Mouse (Mus musculus) midbrain, postnatal 0 days (tissue): ENCODE results near the gene Otoa. TPM values are rescaled to one million over a fixed set of nuclear protein-coding genes. Genes with fewer than 3 reads are reported as not detected.

Source experiments
- ATAC-seq: fragments of 200-750 bp; cut with Nextera tagmentation; 2 replicates; pipeline ENCODE4 v1.8.0; 2017; ENCODE audit warnings: moderate number of reproducible peaks, mild to moderate bottlenecking, moderate TSS enrichment, moderate library complexity; ENCODE audit not compliant: low FRiP score
- DNase-seq: peaks from one replicate; pipeline ENCODE4 v3.0.0-alpha.2; 2015; ENCODE audit warnings: low spot score
- H3K27ac ChIP-seq: fragments of 300-500 bp; sonication (generic); 2 replicates; pipeline ENCODE4 v1.5.1; 2014; ENCODE audit warnings: low read depth, mild to moderate bottlenecking, low read length, mixed read lengths
- H3K27me3 ChIP-seq: fragments of 300-500 bp; sonication (generic); 2 replicates; pipeline ENCODE4 v1.6.1; 2014; ENCODE audit warnings: low read length, control low read depth, mixed read lengths; ENCODE audit not compliant: insufficient read depth
- H3K36me3 ChIP-seq: fragments of 300-500 bp; sonication (generic); 2 replicates; pipeline ENCODE4 v1.6.1; 2014; ENCODE audit warnings: low read length, control low read depth, mixed read lengths; ENCODE audit not compliant: insufficient read depth
- H3K4me1 ChIP-seq: fragments of 300-500 bp; sonication (generic); 2 replicates; pipeline ENCODE4 v1.6.1; 2014; ENCODE audit warnings: mild to moderate bottlenecking, control low read depth, antibody characterized with exemption, low read length, mixed read lengths; ENCODE audit not compliant: insufficient read depth
- H3K4me2 ChIP-seq: fragments of 300-500 bp; sonication (generic); 2 replicates; pipeline ENCODE4 v1.6.1; 2014; ENCODE audit warnings: low read depth, mild to moderate bottlenecking, low read length, mixed read lengths; ENCODE audit not compliant: poor library complexity, severe bottlenecking
- H3K4me3 ChIP-seq: fragments of 300-500 bp; sonication (generic); 2 replicates; pipeline ENCODE4 v1.5.1; 2014; ENCODE audit warnings: low read depth, mild to moderate bottlenecking, low read length, moderate library complexity
- H3K9ac ChIP-seq: fragments of 300-500 bp; sonication (generic); replicated peaks from 2 replicates; pipeline ENCODE4 v1.6.1; 2014; ENCODE audit warnings: mild to moderate bottlenecking, low read length, moderate library complexity, mixed read lengths; ENCODE audit not compliant: poor library complexity, severe bottlenecking
- H3K9me3 ChIP-seq: fragments of 300-500 bp; sonication (generic); 2 replicates; pipeline ENCODE4 v1.6.1; 2016; ENCODE audit warnings: low read length, control low read depth
- CTCF ChIP-seq: IDR thresholded peaks from 2 replicates; pipeline ENCODE4 v1.5.1; 2016; ENCODE audit warnings: antibody characterized with exemption, mild to moderate bottlenecking
- WGBS: fragments of 180-500 bp; shearing (Covaris S2); extraction: QIAGEN DNeasy Blood & Tissue Kit; methylation state at CpG from one replicate; pipeline ENCODE4 v1.1.7; 2014; 5-methylcytosine and 5-hydroxymethylcytosine counted together
- polyA plus RNA-seq: library from polyadenylated mRNA; unstranded; fragments of >200 nt; fragmentation: Nextera tagmentation; extraction: Ambion mirVana; gene quantifications from 2 replicates; pipeline ENCODE4 v1.2.1, GENCODE M21; 2015
- total RNA-seq: library from RNA; depleted of rRNA; stranded (reverse); fragments of >200 nt; gene quantifications from 2 replicates; pipeline ENCODE4 v1.2.3, GENCODE M21; 2014; rRNA removed

Otoa gene
- total RNA-seq (0.47 TPM in 1 of 2 replicates, not detected in the other), polyA plus RNA-seq (0.23 and 0.42 TPM in 2 replicates)

- WGBS = 94% methylated on average over 4 of the region's 4 CpGs
- H3K4me2 ChIP-seq = no peak within 1 kb of the TSS
- no peaks in the 10 kb centered on the region for H3K9me3 ChIP-seq
- H3K4me3 ChIP-seq = no peak within 1 kb of the TSS
- no peak within 1 kb of the TSS for H3K9ac ChIP-seq
- ATAC-seq = no peak
- TF ChIP-seq CTCF = no peak
- H3K4me1 ChIP-seq = no peaks in the 10 kb centered on the region
- no peaks in the 10 kb centered on the region for H3K36me3 ChIP-seq
- no peak for DNase-seq
- no peak within 1 kb of the TSS for H3K27ac ChIP-seq
- H3K27me3 ChIP-seq = no peaks in the 10 kb centered on the region
Measured at GRCm38 (mm10) chr7:121081350-121081749, at the start of gene Otoa. Otoa (plus strand) TSS chr7:121081650.

- peak within 1 kb of the TSS; percentile 99 for H3K4me3 ChIP-seq
- 3% methylated on average over 33 of the region's 43 CpGs for WGBS
- peak; percentile 40 for TF ChIP-seq CTCF
Measured at GRCm38 (mm10) chr7:121033856-121034652, 47.4 kb upstream of the Otoa start, which contains the start of gene Mettl9. Mettl9 (plus strand) TSS chr7:121034445.

GRCm38 (mm10) chr7:121034701-121035141 lies 46.7 kb upstream of the Otoa start:
- ATAC-seq = peak; percentile 82
- DNase-seq = no peak
- peak overlapping the region; percentile 99 for H3K4me3 ChIP-seq
- peaks cover 6% of the 10 kb centered on the region; the same call in 1 of the 2 replicates for H3K4me1 ChIP-seq
- H3K27me3 ChIP-seq = peaks cover 3% of the 10 kb centered on the region; the same call in 1 of the 2 replicates
- TF ChIP-seq CTCF = no peak
- peak overlapping the region; percentile 95 for H3K27ac ChIP-seq
- peak overlapping the region; percentile 99 for H3K9ac ChIP-seq
- peak overlapping the region; percentile 71 for H3K4me2 ChIP-seq
- WGBS = 0% methylated on average over 5 of the region's 63 CpGs
- no peaks in the 10 kb centered on the region for H3K36me3 ChIP-seq
- H3K9me3 ChIP-seq = no peaks in the 10 kb centered on the region

More at GRCm38 (mm10) chr7:121033856-121034652, 47.4 kb upstream of the Otoa start, which contains the start of gene Mettl9:
- peaks cover 6% of the 10 kb centered on the region; the same call in 1 of the 2 replicates for H3K4me1 ChIP-seq
- peaks cover 3% of the 10 kb centered on the region; the same call in 1 of the 2 replicates for H3K27me3 ChIP-seq
- peak; percentile 97 for DNase-seq
- H3K9ac ChIP-seq = peak within 1 kb of the TSS; percentile 99
- ATAC-seq = peak; percentile 98
- H3K27ac ChIP-seq = peak within 1 kb of the TSS; percentile 95
- H3K9me3 ChIP-seq = no peaks in the 10 kb centered on the region
- H3K4me2 ChIP-seq = peak within 1 kb of the TSS; percentile 71
- no peaks in the 10 kb centered on the region for H3K36me3 ChIP-seq

GRCm38 (mm10) chr7:121035161-121035721 lies 46.2 kb upstream of the Otoa start:
- Histone ChIP-seq H3K4me2 (peak overlapping the region; percentile 71), H3K36me3 (no peaks in the 10 kb centered on the region), H3K27ac (peak overlapping the region; percentile 95), H3K4me1 (peaks cover 6% of the 10 kb centered on the region; the same call in 1 of the 2 replicates), H3K27me3 (peaks cover 2% of the 10 kb centered on the region; the same call in 1 of the 2 replicates), H3K4me3 (peak overlapping the region; percentile 99), H3K9ac (peak overlapping the region; percentile 99), H3K9me3 (no peaks in the 10 kb centered on the region)
- WGBS = under 1% methylated on average over 24 of the region's 24 CpGs
- ATAC-seq (no peak; the same call in 1 of the 2 replicates), DNase-seq (peak; percentile 63)
- no peak for TF ChIP-seq CTCF

GRCm38 (mm10) chr7:121040595-121040994 lies 40.9 kb upstream of the Otoa start:
- no peak overlapping the region for H3K9ac ChIP-seq
- no peak overlapping the region for H3K27ac ChIP-seq
- peaks cover 6% of the 10 kb centered on the region; the same call in 1 of the 2 replicates for H3K4me1 ChIP-seq
- no peak for ATAC-seq
- no peaks in the 10 kb centered on the region for H3K36me3 ChIP-seq
- H3K27me3 ChIP-seq = no peaks in the 10 kb centered on the region
- 97% methylated on average over 4 of the region's 4 CpGs for WGBS
- H3K4me3 ChIP-seq = no peak overlapping the region
- TF ChIP-seq CTCF = no peak
- H3K9me3 ChIP-seq = no peaks in the 10 kb centered on the region
- H3K4me2 ChIP-seq = no peak overlapping the region
- no peak for DNase-seq
